Mouse (Mus musculus) left cerebral cortex, postnatal 10 days (tissue): ENCODE measurements at regions not wholly inside any gene's neighbourhood (a gene's known extent, or its start where the extent isn't known, plus 50 kb on each side); places are given as distances from the start of the nearest gene placed in this dataset.

Experiments
- DNase-seq, 2 experiments: peaks; one replicate each; pipeline ENCODE4 v3.0.0; 2021 to 2022; ENCODE audit warnings: low spot score in 2 of 2, mixed read lengths in 1 of 2; ENCODE audit errors: extremely low spot score in 1 of 2
- intact Hi-C: fragments of 180-260 bp; cut with DNase I; formaldehyde crosslinking; loops from one replicate; pipeline ENCODE4 v1.15.1; 2025

GRCm38 (mm10) chr5:133198546-133198945, 655.4 kb upstream of the Auts2 start:
- intact Hi-C loops, result no loop called here
- no peak for DNase-seq

GRCm38 (mm10) chr5:133189798-133190571, 646.8 kb upstream of the Auts2 start:
- intact Hi-C loops, result no loop called here

GRCm38 (mm10) chr5:133175636-133176035, 632.5 kb upstream of the Auts2 start:
- peak; percentile 28 to 57 for DNase-seq
- intact Hi-C loops, result no loop called here

More at GRCm38 (mm10) chr5:133189798-133190571, 646.8 kb upstream of the Auts2 start:
- DNase-seq, result no peak

GRCm38 (mm10) chr5:133173155-133173723, 630.1 kb upstream of the Auts2 start:
- intact Hi-C loops, result no loop called here

GRCm38 (mm10) chr5:133172686-133173085, 629.5 kb upstream of the Auts2 start:
- DNase-seq, result no peak
- intact Hi-C loops, result no loop called here

More at GRCm38 (mm10) chr5:133173155-133173723, 630.1 kb upstream of the Auts2 start:
- DNase-seq, result peak; percentile 20 to 83

- no peak for DNase-seq
- intact Hi-C loops, result no loop called here
These were observed 628.1 kb upstream of the Auts2 start for GRCm38 (mm10) chr5:133171266-133171665.

- intact Hi-C loops, result no loop called here
- no peak for DNase-seq
These were observed 624.4 kb upstream of the Auts2 start for GRCm38 (mm10) chr5:133167576-133167975.

- intact Hi-C loops, result no loop called here
- no peak for DNase-seq
These were observed 623.9 kb upstream of the Auts2 start for GRCm38 (mm10) chr5:133167001-133167461.

GRCm38 (mm10) chr5:133156115-133156857, 613.1 kb upstream of the Auts2 start:
- intact Hi-C loops, result no loop called here
- peak; percentile 22 to 24 for DNase-seq

- intact Hi-C loops, result no loop called here
- DNase-seq, result no peak
These were observed 602.9 kb upstream of the Auts2 start for GRCm38 (mm10) chr5:133145996-133146395.

GRCm38 (mm10) chr5:133143679-133144078, 600.5 kb upstream of the Auts2 start:
- intact Hi-C loops, result no loop called here
- no peak for DNase-seq

GRCm38 (mm10) chr5:133142401-133143115, 599.4 kb upstream of the Auts2 start:
- DNase-seq, result no peak
- intact Hi-C loops, result no loop called here

- DNase-seq, result no peak
- intact Hi-C loops, result no loop called here
These were observed 587.9 kb upstream of the Auts2 start for GRCm38 (mm10) chr5:133131042-133131441.

- DNase-seq, result no peak
- intact Hi-C loops, result no loop called here
These were observed 587.2 kb upstream of the Auts2 start for GRCm38 (mm10) chr5:133130316-133130715.

GRCm38 (mm10) chr5:133124223-133124622, 581.1 kb upstream of the Auts2 start:
- intact Hi-C loops, result no loop called here
- peak in 1 of 2 experiments; percentile 27 for DNase-seq

- intact Hi-C loops, result no loop called here
- no peak for DNase-seq
These were observed 570.8 kb upstream of the Auts2 start for GRCm38 (mm10) chr5:133113946-133114345.

- no peak for DNase-seq
- intact Hi-C loops, result no loop called here
These were observed 570.0 kb upstream of the Auts2 start for GRCm38 (mm10) chr5:133113183-133113582.

GRCm38 (mm10) chr5:133106691-133107354, 563.7 kb upstream of the Auts2 start:
- intact Hi-C loops, result no loop called here
- DNase-seq, result peak; percentile 4 to 43

GRCm38 (mm10) chr5:133096340-133096739, 553.2 kb upstream of the Auts2 start:
- intact Hi-C loops, result no loop called here
- no peak for DNase-seq
